Mouse (Mus musculus) heart, postnatal 0 days (tissue): Measurements from ENCODE around the gene Phyh. TPM values are rescaled to one million over a fixed set of nuclear protein-coding genes. Genes with fewer than 3 reads are reported as not detected.

Source experiments
- ATAC-seq: fragments of 200-750 bp; cut with Nextera tagmentation; 2 replicates; pipeline ENCODE4 v1.8.0; 2017; ENCODE audit warnings: low read depth, moderate number of reproducible peaks, moderate library complexity; ENCODE audit not compliant: insufficient read depth
- DNase-seq: peaks from one replicate; pipeline ENCODE4 v3.0.0-alpha.2; 2016; ENCODE audit warnings: low spot score
- H3K27ac ChIP-seq: fragments of 300-500 bp; sonication (generic); 2 replicates; pipeline ENCODE4 v1.5.1; 2014; ENCODE audit warnings: low read depth, mild to moderate bottlenecking
- H3K27me3 ChIP-seq: fragments of 300-500 bp; sonication (generic); 2 replicates; pipeline ENCODE4 v1.6.1; 2014; ENCODE audit warnings: low read length, mixed read lengths; ENCODE audit not compliant: control insufficient read depth, insufficient read depth
- H3K36me3 ChIP-seq: fragments of 300-500 bp; sonication (generic); replicated peaks from 2 replicates; pipeline ENCODE4 v1.6.1; 2014; ENCODE audit warnings: low read length, mixed read lengths; ENCODE audit not compliant: control insufficient read depth, insufficient read depth
- H3K4me1 ChIP-seq: fragments of 300-500 bp; sonication (generic); 2 replicates; pipeline ENCODE4 v1.6.1; 2014; ENCODE audit warnings: antibody characterized with exemption; ENCODE audit not compliant: control insufficient read depth, insufficient read depth
- H3K4me2 ChIP-seq: fragments of 300-500 bp; sonication (generic); 2 replicates; pipeline ENCODE4 v1.6.1; 2014; ENCODE audit warnings: low read depth, mild to moderate bottlenecking, low read length, moderate library complexity
- H3K4me3 ChIP-seq: fragments of 300-500 bp; sonication (generic); 2 replicates; pipeline ENCODE4 v1.5.1; 2014; ENCODE audit warnings: low read depth, low read length
- H3K9ac ChIP-seq: fragments of 300-500 bp; sonication (generic); replicated peaks from 2 replicates; pipeline ENCODE4 v1.6.1; 2014; ENCODE audit warnings: low read depth, low read length, mixed read lengths
- H3K9me3 ChIP-seq: fragments of 300-500 bp; sonication (generic); replicated peaks from 2 replicates; pipeline ENCODE4 v1.6.1; 2016; ENCODE audit warnings: low read length; ENCODE audit not compliant: control insufficient read depth
- CTCF ChIP-seq: IDR thresholded peaks from 2 replicates; pipeline ENCODE4 v1.5.1; 2016; ENCODE audit warnings: antibody characterized with exemption, control low read depth, low read depth
- EP300 ChIP-seq: IDR thresholded peaks from 2 replicates; pipeline ENCODE4 v1.6.1; 2016; ENCODE audit warnings: antibody characterized with exemption, low read depth
- WGBS: fragments of 180-500 bp; shearing (Covaris S2); extraction: QIAGEN DNeasy Blood & Tissue Kit; methylation state at CpG from one replicate; pipeline ENCODE4 v1.1.7; 2014; 5-methylcytosine and 5-hydroxymethylcytosine counted together
- polyA plus RNA-seq: library from polyadenylated mRNA; unstranded; fragments of >200 nt; fragmentation: Nextera tagmentation; extraction: Ambion mirVana; gene quantifications from 2 replicates; pipeline ENCODE4 v1.2.1, GENCODE M21; 2015
- total RNA-seq: library from RNA; depleted of rRNA; stranded (reverse); fragments of >200 nt; gene quantifications from 2 replicates; pipeline ENCODE4 v1.2.3, GENCODE M21; 2014; ENCODE audit warnings: low replicate concordance

The Phyh gene
- total and polyA plus RNA-seq, 2 experiments from 2014 or later: 257 to 443 TPM

- Histone ChIP-seq H3K27ac (no peak overlapping the region), H3K9ac (no peak overlapping the region), H3K36me3 (peaks cover 45% of the 10 kb centered on the region), H3K9me3 (no peaks in the 10 kb centered on the region; the same call in 1 of the 2 replicates), H3K4me3 (no peak overlapping the region), H3K4me2 (no peak overlapping the region), H3K27me3 (no peaks in the 10 kb centered on the region), H3K4me1 (no peaks in the 10 kb centered on the region)
- DNase-seq (no peak), ATAC-seq (no peak)
- 86% methylated on average over 3 of the region's 3 CpGs for WGBS
- TF ChIP-seq CTCF (no peak), EP300 (no peak)
These were observed 10.0 kb upstream of the Phyh start for GRCm38 (mm10) chr2:4908771-4909315.

GRCm38 (mm10) chr2:4909909-4910308 lies 8.9 kb upstream of the Phyh start:
- H3K4me2 ChIP-seq: no peak overlapping the region
- DNase-seq (no peak), ATAC-seq (no peak)
- H3K36me3 ChIP-seq: peaks cover 39% of the 10 kb centered on the region
- no peak for TF ChIP-seq EP300
- TF ChIP-seq CTCF: no peak
- H3K9me3 ChIP-seq: no peaks in the 10 kb centered on the region; the same call in 1 of the 2 replicates
- no peak overlapping the region for H3K9ac ChIP-seq
- H3K27ac ChIP-seq: no peak overlapping the region
- no peaks in the 10 kb centered on the region for H3K27me3 ChIP-seq
- no peaks in the 10 kb centered on the region for H3K4me1 ChIP-seq
- H3K4me3 ChIP-seq: no peak overlapping the region
- WGBS: 67% methylated on average over 6 of the region's 6 CpGs

GRCm38 (mm10) chr2:4910521-4910920 lies 8.3 kb upstream of the Phyh start:
- Histone ChIP-seq H3K9ac (no peak overlapping the region), H3K4me1 (no peaks in the 10 kb centered on the region), H3K9me3 (no peaks in the 10 kb centered on the region; the same call in 1 of the 2 replicates), H3K36me3 (peaks cover 33% of the 10 kb centered on the region), H3K4me2 (no peak overlapping the region), H3K4me3 (no peak overlapping the region), H3K27ac (no peak overlapping the region), H3K27me3 (no peaks in the 10 kb centered on the region)
- WGBS: 86% methylated on average over 4 of the region's 4 CpGs
- no peak for DNase-seq
- TF ChIP-seq CTCF: no peak
- no peak for TF ChIP-seq EP300
- ATAC-seq: no peak

GRCm38 (mm10) chr2:4913949-4914348 lies 4.9 kb upstream of the Phyh start:
- no peaks in the 10 kb centered on the region; the same call in 1 of the 2 replicates for H3K9me3 ChIP-seq
- H3K36me3 ChIP-seq: 0 out of 2 replicates have a peak, but pooled peaks cover under 1% of the 10 kb centered on the region
- H3K4me3 ChIP-seq: no peak overlapping the region
- no peaks in the 10 kb centered on the region for H3K27me3 ChIP-seq
- DNase-seq (no peak), ATAC-seq (no peak)
- 81% methylated on average over 7 of the region's 7 CpGs for WGBS
- no peak overlapping the region for H3K9ac ChIP-seq
- TF ChIP-seq CTCF (no peak), EP300 (no peak)
- no peak overlapping the region for H3K27ac ChIP-seq
- H3K4me2 ChIP-seq: no peak overlapping the region
- H3K4me1 ChIP-seq: no peaks in the 10 kb centered on the region; the same call in 1 of the 2 replicates

- no peak for DNase-seq
- Histone ChIP-seq H3K9ac (no peak overlapping the region), H3K27me3 (no peaks in the 10 kb centered on the region), H3K9me3 (no peaks in the 10 kb centered on the region; the same call in 1 of the 2 replicates), H3K4me2 (no peak overlapping the region), H3K36me3 (no peaks in the 10 kb centered on the region), H3K27ac (no peak overlapping the region), H3K4me3 (no peak overlapping the region), H3K4me1 (peaks cover 3% of the 10 kb centered on the region)
- WGBS: 75% methylated on average over 6 of the region's 6 CpGs
- TF ChIP-seq EP300 (no peak), CTCF (no peak)
- ATAC-seq: no peak
These were observed 2.8 kb upstream of the Phyh start for GRCm38 (mm10) chr2:4916037-4916436.
